Mouse (Mus musculus) forebrain, embryonic 14.5 days (tissue): Measurements from ENCODE around the gene Asb2. TPM values are rescaled to one million over a fixed set of nuclear protein-coding genes. Genes with fewer than 3 reads are reported as not detected.
A peak's percentile ranks its signal among the peaks of the same experiment; 100 is the strongest.

Experiments used
- ATAC-seq: fragments of 200-750 bp; cut with Nextera tagmentation; 2 replicates; pipeline ENCODE4 v1.8.0; 2017; ENCODE audit warnings: mild to moderate bottlenecking, moderate library complexity
- DNase-seq: peaks from one replicate; pipeline ENCODE4 v3.0.0-alpha.2; 2015; ENCODE audit warnings: low spot score
- H3K27ac ChIP-seq: fragments of 300-500 bp; sonication (generic); 2 replicates; pipeline ENCODE4 v1.5.1; 2014; ENCODE audit warnings: low read depth, mild to moderate bottlenecking, control low read depth, low read length, moderate library complexity
- H3K27me3 ChIP-seq: fragments of 300-500 bp; sonication (generic); replicated peaks from 2 replicates; pipeline ENCODE4 v1.6.1; 2014; ENCODE audit warnings: low read length, control low read depth, mixed read lengths; ENCODE audit not compliant: control insufficient read depth, insufficient read depth
- H3K36me3 ChIP-seq: fragments of 300-500 bp; sonication (generic); 2 replicates; pipeline ENCODE4 v1.6.1; 2014; ENCODE audit warnings: low read length, control low read depth; ENCODE audit not compliant: control insufficient read depth, insufficient read depth
- H3K4me1 ChIP-seq: fragments of 300-500 bp; sonication (generic); 2 replicates; pipeline ENCODE4 v1.6.1; 2014; ENCODE audit warnings: antibody characterized with exemption, low read length, control low read depth; ENCODE audit not compliant: control insufficient read depth, insufficient read depth
- H3K4me2 ChIP-seq: fragments of 300-500 bp; sonication (generic); 2 replicates; pipeline ENCODE4 v1.6.1; 2014; ENCODE audit warnings: mild to moderate bottlenecking, control low read depth, low read length
- H3K4me3 ChIP-seq: fragments of 300-500 bp; sonication (generic); 2 replicates; pipeline ENCODE4 v1.5.1; 2014; ENCODE audit warnings: low read depth, low read length, control low read depth
- H3K9ac ChIP-seq: fragments of 300-500 bp; sonication (generic); 2 replicates; pipeline ENCODE4 v1.6.1; 2014; ENCODE audit warnings: mild to moderate bottlenecking, low read length, control low read depth, moderate library complexity
- H3K9me3 ChIP-seq: fragments of 300-500 bp; sonication (generic); replicated peaks from 2 replicates; pipeline ENCODE4 v1.6.1; 2016; ENCODE audit warnings: low read length, control low read depth, mixed read lengths; ENCODE audit not compliant: control insufficient read depth
- WGBS: fragments of 180-500 bp; shearing (Covaris S2); extraction: QIAGEN DNeasy Blood & Tissue Kit; methylation state at CpG from one replicate; pipeline ENCODE4 v1.1.7; 2014; 5-methylcytosine and 5-hydroxymethylcytosine counted together
- polyA plus RNA-seq: library from polyadenylated mRNA; unstranded; fragments of >200 nt; fragmentation: Nextera tagmentation; extraction: Ambion mirVana; gene quantifications from 2 replicates; pipeline ENCODE4 v1.2.1, GENCODE M21; 2014

Asb2 gene
- polyA plus RNA-seq, 1 experiment from 2014 or later: 0.69 TPM

GRCm38 (mm10) chr12:103388505-103389347, 32.9 kb upstream of the Asb2 start, which contains the start of gene Otub2:
Otub2 (plus strand) TSS chr12:103388682.
- under 1% methylated on average over 56 of the region's 58 CpGs for WGBS

GRCm38 (mm10) chr12:103380226-103380625, 24.4 kb upstream of the Asb2 start:
- 84% methylated on average over 4 of the region's 4 CpGs for WGBS

More at GRCm38 (mm10) chr12:103388505-103389347, 32.9 kb upstream of the Asb2 start, which contains the start of gene Otub2:
- H3K4me1 ChIP-seq: peaks cover 7% of the 10 kb centered on the region
- H3K36me3 ChIP-seq: no peaks in the 10 kb centered on the region
- ATAC-seq (peak; percentile 99), DNase-seq (peak; percentile 98)
- peak within 1 kb of the TSS; percentile 72; the same call in 1 of the 2 replicates for H3K27ac ChIP-seq
- H3K4me3 ChIP-seq: peak within 1 kb of the TSS; percentile 69
- no peaks in the 10 kb centered on the region for H3K27me3 ChIP-seq
- peak within 1 kb of the TSS; percentile 93 for H3K9ac ChIP-seq
- peak within 1 kb of the TSS; percentile 76 for H3K4me2 ChIP-seq
- H3K9me3 ChIP-seq: no peaks in the 10 kb centered on the region

GRCm38 (mm10) chr12:103376774-103377173, 21.0 kb upstream of the Asb2 start:
- Histone ChIP-seq H3K27ac (peak overlapping the region; percentile 34; the same call in 1 of the 2 replicates), H3K4me1 (no peaks in the 10 kb centered on the region), H3K4me3 (no peak overlapping the region), H3K9ac (no peak overlapping the region), H3K36me3 (no peaks in the 10 kb centered on the region), H3K4me2 (no peak overlapping the region), H3K9me3 (no peaks in the 10 kb centered on the region), H3K27me3 (no peaks in the 10 kb centered on the region)
- ATAC-seq: peak; percentile 68
- DNase-seq: peak; percentile 18
- 50% methylated on average over 4 of the region's 4 CpGs for WGBS

More at GRCm38 (mm10) chr12:103380226-103380625, 24.4 kb upstream of the Asb2 start:
- DNase-seq (no peak), ATAC-seq (no peak)
- H3K4me2 ChIP-seq: no peak overlapping the region
- H3K27me3 ChIP-seq: no peaks in the 10 kb centered on the region
- no peaks in the 10 kb centered on the region for H3K4me1 ChIP-seq
- no peak overlapping the region for H3K4me3 ChIP-seq
- no peaks in the 10 kb centered on the region for H3K36me3 ChIP-seq
- H3K27ac ChIP-seq: no peak overlapping the region
- no peak overlapping the region for H3K9ac ChIP-seq
- no peaks in the 10 kb centered on the region for H3K9me3 ChIP-seq

- peak; percentile 74 for ATAC-seq
- Histone ChIP-seq H3K9me3 (no peaks in the 10 kb centered on the region), H3K9ac (no peak overlapping the region), H3K4me3 (no peak overlapping the region), H3K36me3 (no peaks in the 10 kb centered on the region), H3K27me3 (no peaks in the 10 kb centered on the region), H3K4me1 (no peaks in the 10 kb centered on the region), H3K4me2 (no peak overlapping the region), H3K27ac (peak overlapping the region; percentile 34)
- peak; percentile 78 for DNase-seq
- 56% methylated on average over 5 of the region's 5 CpGs for WGBS
Measured at GRCm38 (mm10) chr12:103376124-103376523, 20.3 kb upstream of the Asb2 start.

- H3K9me3 ChIP-seq: no peaks in the 10 kb centered on the region
- no peak overlapping the region for H3K27ac ChIP-seq
- H3K4me1 ChIP-seq: no peaks in the 10 kb centered on the region
- WGBS: 80% methylated on average over 8 of the region's 8 CpGs
- no peaks in the 10 kb centered on the region for H3K27me3 ChIP-seq
- H3K4me3 ChIP-seq: no peak overlapping the region
- H3K4me2 ChIP-seq: no peak overlapping the region
- H3K36me3 ChIP-seq: no peaks in the 10 kb centered on the region
- H3K9ac ChIP-seq: no peak overlapping the region
- no peak for ATAC-seq
- no peak for DNase-seq
Measured at GRCm38 (mm10) chr12:103373530-103374236, 17.9 kb upstream of the Asb2 start.

- no peaks in the 10 kb centered on the region for H3K4me1 ChIP-seq
- H3K4me3 ChIP-seq: no peak overlapping the region
- H3K4me2 ChIP-seq: no peak overlapping the region
- H3K9ac ChIP-seq: no peak overlapping the region
- no peak for ATAC-seq
- H3K36me3 ChIP-seq: no peaks in the 10 kb centered on the region
- peak; percentile 58 for DNase-seq
- no peak overlapping the region for H3K27ac ChIP-seq
- no peaks in the 10 kb centered on the region for H3K27me3 ChIP-seq
- no peaks in the 10 kb centered on the region for H3K9me3 ChIP-seq
- 25% methylated on average over 6 of the region's 6 CpGs for WGBS
Measured at GRCm38 (mm10) chr12:103371711-103372110, 15.9 kb upstream of the Asb2 start.

GRCm38 (mm10) chr12:103370861-103371260, 15.1 kb upstream of the Asb2 start:
- Histone ChIP-seq H3K9ac (no peak overlapping the region), H3K4me2 (no peak overlapping the region), H3K9me3 (no peaks in the 10 kb centered on the region), H3K27ac (no peak overlapping the region), H3K4me1 (no peaks in the 10 kb centered on the region), H3K27me3 (no peaks in the 10 kb centered on the region), H3K4me3 (no peak overlapping the region), H3K36me3 (no peaks in the 10 kb centered on the region)
- DNase-seq (no peak), ATAC-seq (no peak)
- WGBS: 89% methylated on average over 4 of the region's 4 CpGs

GRCm38 (mm10) chr12:103368777-103369176, 13.0 kb upstream of the Asb2 start:
- Histone ChIP-seq H3K36me3 (no peaks in the 10 kb centered on the region), H3K4me2 (no peak overlapping the region), H3K9ac (no peak overlapping the region), H3K4me3 (no peak overlapping the region), H3K9me3 (no peaks in the 10 kb centered on the region), H3K4me1 (no peaks in the 10 kb centered on the region), H3K27me3 (no peaks in the 10 kb centered on the region), H3K27ac (no peak overlapping the region)
- DNase-seq (no peak), ATAC-seq (no peak)
- 67% methylated on average over 2 of the region's 2 CpGs for WGBS

- WGBS: 84% methylated on average over 7 of the region's 7 CpGs
- DNase-seq (no peak), ATAC-seq (no peak)
- Histone ChIP-seq H3K4me2 (no peak overlapping the region), H3K36me3 (no peaks in the 10 kb centered on the region), H3K27ac (no peak overlapping the region), H3K4me1 (no peaks in the 10 kb centered on the region), H3K4me3 (no peak overlapping the region), H3K9ac (no peak overlapping the region), H3K9me3 (no peaks in the 10 kb centered on the region), H3K27me3 (no peaks in the 10 kb centered on the region)
Measured at GRCm38 (mm10) chr12:103368326-103368669, 12.5 kb upstream of the Asb2 start.
